Mouse (Mus musculus): ENCODE data around the gene Rapgef6. TPM values are rescaled to one million over a fixed set of nuclear protein-coding genes. Genes with fewer than 3 reads are reported as not detected.

The Rapgef6 gene
- polyA plus RNA-seq, 1 experiment from 2014 or later: 40.2 TPM

- Histone ChIP-seq H3K27me3 (ENCODE audit: control insufficient read depth, insufficient read depth, low read depth, low read length) (no peaks in the 10 kb centered on the region), H3K4me2 (ENCODE audit: low read length) (no peak overlapping the region), H3K9ac (ENCODE audit: low read depth, low read length) (no peak overlapping the region), H3K36me3 (ENCODE audit: control insufficient read depth, insufficient read depth, low read length) (no peaks in the 10 kb centered on the region), H3K4me3 (ENCODE audit: low read depth, low read length) (no peak overlapping the region), H3K4me1 (ENCODE audit: control insufficient read depth, insufficient read depth, low read length) (no peaks in the 10 kb centered on the region), H3K27ac (ENCODE audit: low read length) (no peak overlapping the region), H3K9me3 (replicated peaks; ENCODE audit: control insufficient read depth, low read length, poor library complexity, severe bottlenecking) (no peaks in the 10 kb centered on the region)
- no peak for ATAC-seq
- 67% methylated on average over 2 of the region's 2 CpGs for WGBS
These were observed 187.0 kb downstream of the Rapgef6 start for GRCm38 (mm10) chr11:54709645-54710044.

GRCm38 (mm10) chr11:54710512-54711293 lies 188.1 kb downstream of the Rapgef6 start:
- H3K9me3 ChIP-seq (replicated peaks; ENCODE audit: control insufficient read depth, low read length, poor library complexity, severe bottlenecking): no peaks in the 10 kb centered on the region
- H3K4me2 ChIP-seq (ENCODE audit: low read length): no peak overlapping the region
- WGBS: 92% methylated on average over 4 of the region's 4 CpGs
- H3K27ac ChIP-seq (ENCODE audit: low read length): no peak overlapping the region
- H3K27me3 ChIP-seq (ENCODE audit: control insufficient read depth, insufficient read depth, low read depth, low read length): no peaks in the 10 kb centered on the region
- H3K36me3 ChIP-seq (ENCODE audit: control insufficient read depth, insufficient read depth, low read length): peaks cover 2% of the 10 kb centered on the region; the same call in 1 of the 2 replicates
- ATAC-seq: no peak
- no peak overlapping the region for H3K9ac ChIP-seq (ENCODE audit: low read depth, low read length)
- H3K4me3 ChIP-seq (ENCODE audit: low read depth, low read length): no peak overlapping the region
- H3K4me1 ChIP-seq (ENCODE audit: control insufficient read depth, insufficient read depth, low read length): no peaks in the 10 kb centered on the region

- no peak for ATAC-seq
- H3K27ac ChIP-seq (ENCODE audit: low read length): no peak overlapping the region
- 89% methylated on average over 2 of the region's 2 CpGs for WGBS
- peaks cover under 1% of the 10 kb centered on the region; the same call in 1 of the 2 replicates for H3K4me1 ChIP-seq (ENCODE audit: control insufficient read depth, insufficient read depth, low read length)
- no peak overlapping the region for H3K9ac ChIP-seq (ENCODE audit: low read depth, low read length)
- H3K9me3 ChIP-seq (replicated peaks; ENCODE audit: control insufficient read depth, low read length, poor library complexity, severe bottlenecking): no peaks in the 10 kb centered on the region
- peaks cover 9% of the 10 kb centered on the region; the same call in 1 of the 2 replicates for H3K36me3 ChIP-seq (ENCODE audit: control insufficient read depth, insufficient read depth, low read length)
- H3K4me2 ChIP-seq (ENCODE audit: low read length): no peak overlapping the region
- H3K27me3 ChIP-seq (ENCODE audit: control insufficient read depth, insufficient read depth, low read depth, low read length): no peaks in the 10 kb centered on the region
- H3K4me3 ChIP-seq (ENCODE audit: low read depth, low read length): no peak overlapping the region
These were observed 190.2 kb downstream of the Rapgef6 start for GRCm38 (mm10) chr11:54712849-54713248.

GRCm38 (mm10) chr11:54717893-54718292 lies 195.2 kb downstream of the Rapgef6 start:
- 76% methylated on average over 3 of the region's 3 CpGs for WGBS
- H3K27me3 ChIP-seq (ENCODE audit: control insufficient read depth, insufficient read depth, low read depth, low read length): no peaks in the 10 kb centered on the region
- H3K4me2 ChIP-seq (ENCODE audit: low read length): no peak overlapping the region
- H3K4me3 ChIP-seq (ENCODE audit: low read depth, low read length): no peak overlapping the region
- H3K4me1 ChIP-seq (ENCODE audit: control insufficient read depth, insufficient read depth, low read length): peaks cover 4% of the 10 kb centered on the region; the same call in 1 of the 2 replicates
- H3K9me3 ChIP-seq (replicated peaks; ENCODE audit: control insufficient read depth, low read length, poor library complexity, severe bottlenecking): no peaks in the 10 kb centered on the region
- H3K27ac ChIP-seq (ENCODE audit: low read length): no peak overlapping the region
- ATAC-seq: no peak
- peaks cover 18% of the 10 kb centered on the region for H3K36me3 ChIP-seq (ENCODE audit: control insufficient read depth, insufficient read depth, low read length)
- H3K9ac ChIP-seq (ENCODE audit: low read depth, low read length): 0 out of 2 replicates have a peak overlapping the region, but pooled peaks have one; percentile 20

- Histone ChIP-seq H3K36me3 (ENCODE audit: control insufficient read depth, insufficient read depth, low read length) (peaks cover 18% of the 10 kb centered on the region), H3K27ac (ENCODE audit: low read length) (no peak overlapping the region)
These were observed 196.0 kb downstream of the Rapgef6 start for GRCm38 (mm10) chr11:54718601-54719000.

GRCm38 (mm10) chr11:54722057-54722456 lies 199.4 kb downstream of the Rapgef6 start:
- no peak overlapping the region for H3K4me2 ChIP-seq (ENCODE audit: low read length)
- H3K4me3 ChIP-seq (ENCODE audit: low read depth, low read length): no peak overlapping the region
- ATAC-seq: no peak
- H3K27me3 ChIP-seq (ENCODE audit: control insufficient read depth, insufficient read depth, low read depth, low read length): no peaks in the 10 kb centered on the region
- H3K36me3 ChIP-seq (ENCODE audit: control insufficient read depth, insufficient read depth, low read length): peaks cover 8% of the 10 kb centered on the region
- H3K4me1 ChIP-seq (ENCODE audit: control insufficient read depth, insufficient read depth, low read length): peaks cover 4% of the 10 kb centered on the region; the same call in 1 of the 2 replicates
- 95% methylated on average over 6 of the region's 6 CpGs for WGBS
- H3K27ac ChIP-seq (ENCODE audit: low read length): no peak overlapping the region
- H3K9ac ChIP-seq (ENCODE audit: low read depth, low read length): no peak overlapping the region
- H3K9me3 ChIP-seq (replicated peaks; ENCODE audit: control insufficient read depth, low read length, poor library complexity, severe bottlenecking): no peaks in the 10 kb centered on the region

More at GRCm38 (mm10) chr11:54718601-54719000, 196.0 kb downstream of the Rapgef6 start:
- 95% methylated on average over 3 of the region's 3 CpGs for WGBS
- Histone ChIP-seq H3K9ac (ENCODE audit: low read depth, low read length) (no peak overlapping the region), H3K9me3 (replicated peaks; ENCODE audit: control insufficient read depth, low read length, poor library complexity, severe bottlenecking) (no peaks in the 10 kb centered on the region), H3K4me3 (ENCODE audit: low read depth, low read length) (no peak overlapping the region), H3K4me1 (ENCODE audit: control insufficient read depth, insufficient read depth, low read length) (peaks cover 4% of the 10 kb centered on the region; the same call in 1 of the 2 replicates), H3K27me3 (ENCODE audit: control insufficient read depth, insufficient read depth, low read depth, low read length) (no peaks in the 10 kb centered on the region), H3K4me2 (ENCODE audit: low read length) (no peak overlapping the region)
- no peak for ATAC-seq

- Histone ChIP-seq H3K27me3 (ENCODE audit: control insufficient read depth, insufficient read depth, low read depth, low read length) (no peaks in the 10 kb centered on the region), H3K4me1 (ENCODE audit: control insufficient read depth, insufficient read depth, low read length) (no peaks in the 10 kb centered on the region), H3K4me2 (ENCODE audit: low read length) (no peak overlapping the region), H3K4me3 (ENCODE audit: low read depth, low read length) (no peak overlapping the region), H3K27ac (ENCODE audit: low read length) (no peak overlapping the region), H3K9me3 (replicated peaks; ENCODE audit: control insufficient read depth, low read length, poor library complexity, severe bottlenecking) (no peaks in the 10 kb centered on the region), H3K36me3 (ENCODE audit: control insufficient read depth, insufficient read depth, low read length) (peaks cover 8% of the 10 kb centered on the region), H3K9ac (ENCODE audit: low read depth, low read length) (no peak overlapping the region)
- 77% methylated on average over 4 of the region's 4 CpGs for WGBS
- ATAC-seq: peak; percentile 66; the same call in 1 of the 2 replicates
These were observed 201.8 kb downstream of the Rapgef6 start for GRCm38 (mm10) chr11:54724353-54725034.

- 0 out of 2 replicates have a peak, but pooled peaks cover 3% of the 10 kb centered on the region for H3K36me3 ChIP-seq (ENCODE audit: control insufficient read depth, insufficient read depth, low read length)
These were observed 204.0 kb downstream of the Rapgef6 start for GRCm38 (mm10) chr11:54726571-54727062.

More at GRCm38 (mm10) chr11:54726571-54727062, 204.0 kb downstream of the Rapgef6 start:
- Histone ChIP-seq H3K4me2 (ENCODE audit: low read length) (no peak overlapping the region), H3K27ac (ENCODE audit: low read length) (no peak overlapping the region), H3K27me3 (ENCODE audit: control insufficient read depth, insufficient read depth, low read depth, low read length) (no peaks in the 10 kb centered on the region), H3K4me1 (ENCODE audit: control insufficient read depth, insufficient read depth, low read length) (no peaks in the 10 kb centered on the region), H3K9ac (ENCODE audit: low read depth, low read length) (no peak overlapping the region), H3K9me3 (replicated peaks; ENCODE audit: control insufficient read depth, low read length, poor library complexity, severe bottlenecking) (no peaks in the 10 kb centered on the region), H3K4me3 (ENCODE audit: low read depth, low read length) (no peak overlapping the region)
- no peak; the same call in 1 of the 2 replicates for ATAC-seq
- WGBS: 79% methylated on average over 3 of the region's 3 CpGs

All from midbrain, embryonic 16.5 days (tissue).